Mouse (Mus musculus): Measurements from ENCODE around the gene Zc3h12c.

Gene Zc3h12c

DNA sequence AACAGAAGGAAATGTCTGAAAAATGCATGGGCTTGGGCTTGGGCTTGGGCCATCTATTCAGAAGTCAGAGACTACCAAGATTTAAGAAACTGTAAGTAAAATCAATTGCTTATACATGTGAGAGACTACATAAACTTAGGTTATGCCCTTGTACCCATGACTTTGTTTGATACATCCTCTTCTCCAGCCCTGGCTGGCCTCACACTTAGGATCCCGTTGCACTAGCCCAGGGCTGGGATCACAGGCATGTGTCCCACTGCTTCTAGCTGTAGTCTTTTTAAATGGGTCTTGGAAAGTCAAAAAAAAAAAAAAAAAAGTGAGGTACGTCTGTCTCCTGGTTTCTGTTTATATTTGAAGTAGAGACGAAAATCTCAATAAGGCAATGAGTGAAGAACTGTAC is 1.3 kb downstream of the Zc3h12c start:
- DNase-seq (ENCODE audit: inconsistent ontology term), result no peak

DNA sequence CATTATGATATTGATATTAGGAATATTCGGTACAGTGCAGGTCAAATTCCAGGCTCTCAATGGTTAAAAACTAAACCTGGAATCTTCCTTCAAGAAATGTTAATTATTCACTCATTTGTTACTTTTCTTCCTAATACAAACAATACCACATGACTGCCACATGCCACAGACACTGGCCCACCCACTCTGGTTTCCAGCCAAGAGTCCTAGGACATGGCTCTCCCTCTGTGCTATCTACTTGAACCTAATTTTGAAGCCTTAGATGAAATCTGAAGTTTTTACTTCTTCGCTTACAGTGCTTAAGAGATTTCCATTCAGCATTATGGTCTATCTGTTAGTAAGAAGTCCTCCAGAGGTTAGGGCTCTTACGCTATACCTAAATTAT is 2.7 kb downstream of the Zc3h12c start:
- DNase-seq (ENCODE audit: inconsistent ontology term), result no peak

DNA sequence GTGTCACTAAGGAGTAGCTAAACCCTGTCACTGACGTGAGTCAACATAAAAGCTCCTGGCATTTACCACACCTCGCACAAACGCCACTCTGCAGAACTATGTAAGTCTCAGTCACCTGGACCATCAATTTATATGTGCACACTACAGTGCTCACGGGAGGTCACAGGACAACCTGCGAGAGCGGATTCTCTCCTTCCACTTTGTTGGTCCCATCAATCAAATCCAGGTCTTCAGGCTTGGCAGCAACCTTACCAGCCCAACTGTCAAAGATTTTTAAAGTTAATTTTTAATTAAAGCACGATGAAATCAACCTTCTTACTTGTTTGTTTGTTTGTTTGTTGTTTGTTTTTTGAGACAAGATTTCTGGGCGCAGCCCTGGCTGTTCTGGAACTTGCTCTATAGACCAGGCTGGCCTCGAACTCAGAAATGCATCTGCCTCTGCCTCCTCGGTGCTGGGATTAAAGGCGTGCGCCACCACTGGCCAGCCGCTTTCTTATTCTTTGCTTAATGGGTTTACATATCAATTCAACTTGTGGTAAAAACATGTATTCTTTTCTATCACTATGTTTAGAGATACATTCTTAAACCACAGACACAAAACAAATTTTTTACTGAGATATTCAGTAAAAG is 3.2 kb downstream of the Zc3h12c start:
- no peak for DNase-seq (ENCODE audit: inconsistent ontology term)

DNA sequence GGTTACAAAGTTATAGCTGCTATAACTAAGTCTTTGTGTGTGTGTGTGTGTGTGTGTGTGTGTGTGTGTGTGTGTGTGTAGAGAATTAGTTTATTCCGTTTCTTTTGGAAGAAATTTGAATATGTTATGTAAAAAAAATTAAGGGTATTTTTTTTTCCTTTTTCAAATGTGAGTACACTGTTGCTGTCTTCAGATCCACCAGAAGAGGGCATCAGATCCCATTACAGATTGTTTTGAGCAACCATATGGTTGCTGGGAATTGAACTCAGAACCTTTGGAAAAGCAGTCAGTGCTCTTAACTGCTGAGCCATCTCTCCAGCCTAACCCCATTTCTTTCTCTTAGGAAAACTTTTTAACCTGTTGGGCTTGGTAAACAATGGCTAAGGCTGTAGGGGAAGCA is 7.9 kb downstream of the Zc3h12c start:
- no peak for DNase-seq (ENCODE audit: inconsistent ontology term)

DNA sequence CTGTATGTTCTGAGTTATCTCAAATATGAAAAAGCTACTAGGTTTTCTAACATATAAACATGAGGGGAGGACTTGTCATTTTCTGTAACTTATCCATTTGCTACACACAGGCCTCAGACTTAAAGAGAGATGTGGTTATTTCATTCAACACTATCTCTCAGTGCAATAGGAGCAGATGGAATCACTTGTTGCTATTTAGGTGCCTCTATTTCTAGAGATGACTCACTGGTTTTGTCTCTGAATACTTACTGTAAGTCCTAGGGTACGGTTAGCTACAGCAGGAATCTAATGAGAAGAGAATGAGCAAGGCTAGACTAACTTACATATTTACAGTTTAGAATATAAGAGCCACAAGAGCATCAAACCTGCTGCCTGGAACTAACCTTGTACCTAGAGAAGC is 9.8 kb downstream of the Zc3h12c start:
- no peak for DNase-seq (ENCODE audit: inconsistent ontology term)

DNA sequence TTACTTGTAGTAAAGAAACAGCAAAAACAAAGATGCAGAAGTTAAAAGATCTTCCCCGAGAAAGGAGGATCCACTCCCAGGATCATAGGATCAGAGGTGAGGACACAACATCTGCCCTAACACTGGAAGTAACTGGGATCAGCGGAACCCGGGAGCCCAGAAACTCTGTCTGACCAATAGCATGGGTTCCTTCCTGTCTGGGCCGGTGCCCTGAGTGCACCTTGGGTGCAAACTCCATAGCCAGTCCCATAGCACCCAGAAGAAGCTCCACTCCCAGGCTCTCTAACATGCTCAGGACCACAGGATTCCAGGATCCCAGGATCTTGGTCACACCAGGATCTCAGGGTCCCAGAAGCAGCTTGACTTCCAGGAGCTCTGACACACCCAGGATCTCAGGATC is 13.0 kb downstream of the Zc3h12c start:
- no peak for DNase-seq (ENCODE audit: inconsistent ontology term)

DNA sequence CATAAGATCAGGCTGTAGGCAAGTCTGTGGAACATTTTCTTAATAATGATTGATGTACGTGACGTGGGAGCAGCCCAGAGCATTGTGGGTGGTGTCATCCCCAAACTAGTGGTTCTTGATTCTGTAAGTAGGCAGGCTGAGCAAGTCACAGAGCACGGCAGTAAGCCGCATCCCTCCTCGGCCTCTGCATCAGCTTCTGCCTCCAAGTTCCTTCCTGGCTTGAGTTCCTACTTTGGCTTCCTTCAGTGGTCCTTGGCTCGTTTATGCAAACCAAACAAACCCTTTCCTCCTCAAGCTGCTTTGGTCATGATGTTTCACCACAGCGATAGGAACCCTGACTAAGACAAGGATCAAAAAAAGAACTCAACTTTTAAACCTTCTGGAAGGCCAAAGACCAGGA is 14.1 kb downstream of the Zc3h12c start:
- no peak for DNase-seq (ENCODE audit: inconsistent ontology term)

DNA sequence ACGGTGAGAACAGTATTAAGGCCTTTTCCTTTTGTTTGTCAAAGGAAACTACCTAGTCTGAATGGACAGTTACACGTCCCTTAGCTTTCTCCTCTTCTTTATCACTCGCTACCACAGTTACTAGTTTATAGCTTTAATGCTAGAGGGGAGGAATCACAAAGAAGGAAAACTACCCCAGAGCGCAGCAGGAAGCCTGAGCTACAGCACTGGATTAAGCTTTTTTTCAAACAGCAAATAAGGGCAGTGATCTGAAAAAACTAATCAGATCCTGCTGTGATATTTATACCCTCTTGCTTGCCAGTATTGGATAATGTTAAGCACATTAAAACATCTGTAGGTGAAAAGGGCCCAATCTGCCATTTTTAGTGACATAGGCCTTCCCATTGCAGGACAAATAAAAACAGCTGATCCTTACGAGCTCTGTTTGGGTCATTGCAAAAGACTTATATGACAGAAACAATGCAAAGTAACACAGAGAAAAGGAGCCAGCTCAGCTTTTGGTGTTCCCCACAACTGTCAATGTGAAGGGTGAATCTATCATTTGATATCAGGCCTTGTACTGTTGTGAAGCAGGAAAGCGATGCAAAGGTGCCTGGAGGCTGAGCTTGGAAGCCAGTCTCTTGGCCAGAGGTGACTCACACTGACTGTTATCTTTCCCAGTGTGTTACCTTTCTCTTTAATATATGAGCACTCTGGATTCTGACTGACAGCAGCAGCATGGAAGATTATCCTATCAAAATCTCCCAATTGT is 16.1 kb downstream of the Zc3h12c start:
- DNase-seq (ENCODE audit: inconsistent ontology term), result no peak

DNA sequence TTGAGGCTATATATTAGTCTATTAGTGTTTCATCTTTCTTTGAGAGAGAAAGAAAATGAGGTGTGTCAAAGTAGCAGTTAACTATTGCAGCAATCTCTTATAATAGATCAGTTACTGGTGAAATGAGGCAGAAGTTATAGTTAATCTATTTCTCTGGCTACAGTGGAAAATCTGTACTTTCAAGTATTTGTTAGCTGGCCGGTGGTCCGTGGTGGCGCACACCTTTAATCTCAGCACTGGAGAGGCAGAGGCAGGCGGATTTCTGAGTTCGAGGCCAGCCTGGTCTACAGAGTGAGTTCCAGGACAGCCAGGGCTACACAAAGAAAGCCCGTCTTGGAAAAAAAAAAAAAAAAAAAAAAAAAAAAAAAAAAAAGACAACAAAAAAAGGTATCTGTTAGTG is 18.6 kb downstream of the Zc3h12c start:
- DNase-seq (ENCODE audit: inconsistent ontology term), result no peak

DNA sequence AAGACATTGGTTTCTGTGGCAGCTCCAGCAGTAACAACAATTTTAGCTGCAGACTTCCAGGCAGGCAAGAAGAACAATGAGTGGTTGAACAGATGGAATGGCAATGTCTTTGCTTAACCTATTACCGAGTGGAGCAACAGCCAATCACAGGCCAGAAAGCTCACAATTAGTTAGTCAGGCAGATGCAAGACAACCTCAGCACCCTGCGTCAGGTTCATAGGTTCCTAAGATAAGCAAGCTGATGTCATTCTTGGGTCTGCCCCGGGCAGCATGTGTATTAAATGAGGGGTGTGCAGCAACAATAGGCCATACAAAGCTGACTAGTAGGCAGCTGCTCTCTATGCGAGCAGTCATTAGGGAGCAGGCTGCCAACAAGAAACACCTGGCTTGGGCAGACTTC is 19.1 kb downstream of the Zc3h12c start:
- peak; percentile 75 for DNase-seq (ENCODE audit: inconsistent ontology term)

DNA sequence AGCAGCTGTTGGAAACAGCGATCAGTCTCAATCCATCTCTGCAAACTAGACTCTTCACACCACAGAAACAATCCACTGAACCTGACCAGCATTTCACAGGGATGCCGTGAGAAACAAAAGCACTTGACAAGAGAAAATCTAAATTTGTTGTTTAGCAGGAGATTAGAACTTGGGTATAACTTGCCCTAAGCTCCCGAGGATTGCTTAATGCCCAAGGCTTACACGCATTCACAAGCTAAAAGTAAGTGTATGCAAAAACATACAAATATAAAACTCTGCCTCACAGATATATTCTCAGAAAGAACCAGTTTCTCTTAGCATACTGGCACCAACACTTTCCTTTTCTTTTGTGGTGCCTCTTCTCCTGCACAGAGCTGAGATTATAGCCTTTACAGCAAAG is 19.5 kb downstream of the Zc3h12c start:
- DNase-seq (ENCODE audit: inconsistent ontology term), result peak; percentile 25

DNA sequence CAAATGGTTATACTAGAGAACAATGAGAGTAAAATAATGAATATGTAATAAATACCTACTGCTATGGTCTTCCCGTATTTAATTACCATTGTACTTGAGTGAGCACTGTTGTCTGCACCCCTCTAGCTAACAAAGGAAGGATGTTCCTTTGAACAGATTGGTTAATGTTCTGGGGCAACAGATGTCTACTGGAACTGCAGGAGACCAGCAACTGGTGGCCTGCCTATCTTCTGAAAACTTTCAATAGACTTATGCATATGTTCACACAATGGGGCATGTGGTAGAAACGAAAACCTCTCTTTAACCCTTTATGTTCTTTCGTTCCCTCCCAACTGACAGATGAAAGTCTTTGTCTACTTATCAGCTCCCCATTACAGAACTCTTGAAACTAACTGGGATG is 20.1 kb downstream of the Zc3h12c start:
- DNase-seq (ENCODE audit: inconsistent ontology term), result peak; percentile 38

DNA sequence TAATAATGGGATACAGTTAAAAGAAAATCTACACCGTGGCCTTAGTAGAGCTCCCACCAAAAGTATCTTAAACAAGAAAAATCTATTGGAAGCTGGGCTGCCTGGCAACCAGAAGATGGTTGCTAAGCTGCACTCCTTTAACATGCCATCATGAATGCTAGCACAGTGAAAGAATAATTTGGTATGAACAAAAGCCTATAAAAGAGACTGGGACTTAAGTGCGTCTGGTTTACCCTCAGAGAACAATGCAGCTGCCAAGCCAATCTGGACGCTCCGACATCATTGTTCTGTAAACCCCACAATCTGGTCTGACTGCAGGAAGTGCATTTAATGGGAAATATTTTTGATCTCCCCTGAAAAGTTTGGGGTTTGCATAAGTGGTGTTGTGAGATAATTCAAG is 22.1 kb downstream of the Zc3h12c start:
- DNase-seq (ENCODE audit: inconsistent ontology term), result peak; percentile 36

DNA sequence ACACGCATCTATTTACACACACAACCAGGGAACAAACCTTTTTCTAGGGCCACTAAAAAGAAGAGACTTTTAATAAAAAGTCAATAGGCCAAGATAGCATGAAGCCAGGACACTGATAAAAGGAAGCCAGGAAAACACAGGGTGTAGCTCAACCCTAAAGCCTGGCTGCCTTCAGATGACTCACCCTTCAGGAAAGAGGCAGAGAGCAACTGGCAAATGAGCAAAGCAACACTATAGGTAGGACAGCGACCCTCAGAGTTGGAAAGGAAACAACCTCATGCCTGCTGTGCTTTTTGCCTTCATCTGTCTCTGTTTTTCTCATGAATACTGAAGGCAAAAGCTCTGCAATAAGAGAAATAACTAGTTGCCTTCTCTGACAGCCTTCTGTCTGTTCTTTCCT is 35.6 kb downstream of the Zc3h12c start:
- no peak for DNase-seq (ENCODE audit: inconsistent ontology term)

DNA sequence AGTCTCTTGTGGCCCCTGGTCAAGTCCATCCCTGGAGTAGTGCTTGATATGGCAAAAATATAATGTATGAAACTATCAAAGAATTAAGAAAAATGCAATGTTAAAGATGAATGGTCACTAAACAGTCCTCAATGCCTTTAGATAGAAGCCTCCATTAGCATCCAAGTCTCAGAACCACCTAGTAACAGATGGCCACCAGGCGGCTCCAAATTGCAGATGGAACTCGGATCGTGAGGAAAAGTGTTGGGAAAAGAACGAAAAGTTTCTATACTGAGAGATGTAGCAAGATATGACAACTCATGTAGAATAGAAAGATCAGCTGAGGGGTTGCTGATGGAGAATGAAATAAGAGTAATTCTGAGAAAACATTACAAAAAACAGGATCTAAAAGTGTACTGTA is 38.0 kb downstream of the Zc3h12c start:
- DNase-seq (ENCODE audit: inconsistent ontology term), result no peak

DNA sequence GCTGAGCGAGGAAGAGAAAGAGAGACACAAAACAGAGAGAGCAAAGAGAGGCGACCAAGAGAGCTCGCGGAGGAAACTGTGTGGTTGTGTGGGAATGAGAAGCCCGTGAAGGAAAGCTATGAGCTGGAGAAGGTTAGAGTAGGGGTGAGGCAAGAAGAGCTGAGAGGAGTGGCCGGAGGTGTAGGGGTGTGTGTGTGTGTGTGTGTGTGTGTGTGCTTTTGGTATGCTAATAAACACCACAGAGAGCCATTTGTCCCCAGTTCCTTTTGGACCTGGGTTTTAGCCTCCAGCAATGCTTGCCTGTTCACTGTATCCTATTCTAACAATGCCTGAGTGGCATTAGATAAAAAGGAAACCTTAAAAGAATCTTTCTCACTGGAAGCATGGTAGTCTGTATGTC is 43.1 kb downstream of the Zc3h12c start:
- DNase-seq (ENCODE audit: inconsistent ontology term), result no peak

DNA sequence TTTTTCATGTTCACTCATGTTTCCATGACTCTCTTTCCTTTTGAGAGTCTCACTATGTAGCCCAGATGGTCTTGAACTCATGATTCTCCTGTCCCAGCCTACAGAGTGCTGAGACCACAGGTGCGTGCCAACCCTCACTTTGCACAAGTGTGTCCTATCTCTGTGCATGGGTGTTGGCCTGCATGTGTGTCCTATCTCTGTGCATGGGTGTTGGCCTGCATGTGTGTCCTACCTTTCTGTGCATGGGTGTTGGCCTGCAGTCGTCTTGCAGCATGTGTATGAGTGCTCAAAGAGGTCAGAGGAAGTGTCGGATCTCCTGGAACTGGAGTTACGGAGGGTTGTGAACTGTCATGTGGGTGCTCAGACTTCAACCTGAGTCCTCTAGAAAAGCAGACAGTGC is 49.2 kb downstream of the Zc3h12c start:
- DNase-seq (ENCODE audit: inconsistent ontology term), result no peak

DNA sequence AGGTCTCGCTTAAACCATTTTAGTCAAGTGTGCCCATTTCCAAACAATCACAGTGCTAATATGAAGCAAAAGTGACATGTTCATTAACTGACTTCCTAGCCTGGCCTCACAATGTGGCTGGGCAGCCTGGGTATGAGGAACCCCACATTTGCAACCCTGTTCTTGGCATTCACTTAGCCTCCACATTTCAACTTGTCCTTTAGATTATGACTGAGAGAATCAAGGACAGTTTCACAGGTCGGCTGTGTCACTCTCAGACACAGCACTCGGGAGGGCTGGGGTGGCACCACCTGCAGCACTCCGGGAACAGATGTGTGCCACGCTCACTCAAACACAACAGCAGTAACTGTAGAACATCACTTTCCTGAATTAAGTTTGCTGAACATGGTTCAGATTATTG is 55.3 kb downstream of the Zc3h12c start:
- DNase-seq (ENCODE audit: inconsistent ontology term), result no peak

DNA sequence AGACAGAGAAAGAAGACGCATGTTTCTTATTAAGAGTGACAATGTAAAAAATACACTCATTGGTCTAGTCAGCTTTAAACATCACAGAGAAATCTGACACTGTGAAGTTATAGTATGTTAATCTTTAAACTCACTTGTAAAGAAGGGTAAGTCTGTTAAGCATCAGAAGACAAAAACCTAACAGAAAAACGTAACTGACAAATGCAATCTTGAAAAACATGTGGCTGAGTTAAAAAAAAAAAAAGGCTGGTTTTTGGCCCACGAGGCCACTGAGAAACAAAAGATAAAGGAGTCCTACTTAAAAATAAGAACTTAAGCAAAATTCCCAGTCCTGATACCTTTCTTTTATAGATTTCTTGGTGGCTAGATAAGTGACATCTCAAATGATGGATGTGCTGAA is 57.6 kb downstream of the Zc3h12c start:
- no peak for DNase-seq (ENCODE audit: inconsistent ontology term)

DNA sequence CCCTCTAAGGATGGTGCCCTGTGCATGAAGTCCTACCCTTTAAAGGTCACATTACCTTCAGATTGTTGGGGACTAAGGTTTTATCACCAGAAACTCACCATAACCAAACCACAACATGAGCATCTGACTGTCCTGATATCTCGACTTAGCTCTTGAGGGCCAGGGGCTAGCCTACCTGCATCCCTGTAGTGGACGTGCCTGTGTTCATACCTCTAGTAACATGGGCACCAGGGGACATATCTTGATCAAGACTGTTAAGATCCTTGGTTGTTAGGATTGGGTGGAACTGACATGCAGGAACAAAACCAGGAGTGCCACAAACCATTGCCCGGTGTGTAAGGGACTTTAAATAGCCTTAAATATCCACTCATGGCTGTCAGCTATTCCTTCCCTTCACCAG is 61.2 kb downstream of the Zc3h12c start:
- no peak for DNase-seq (ENCODE audit: inconsistent ontology term)

DNA sequence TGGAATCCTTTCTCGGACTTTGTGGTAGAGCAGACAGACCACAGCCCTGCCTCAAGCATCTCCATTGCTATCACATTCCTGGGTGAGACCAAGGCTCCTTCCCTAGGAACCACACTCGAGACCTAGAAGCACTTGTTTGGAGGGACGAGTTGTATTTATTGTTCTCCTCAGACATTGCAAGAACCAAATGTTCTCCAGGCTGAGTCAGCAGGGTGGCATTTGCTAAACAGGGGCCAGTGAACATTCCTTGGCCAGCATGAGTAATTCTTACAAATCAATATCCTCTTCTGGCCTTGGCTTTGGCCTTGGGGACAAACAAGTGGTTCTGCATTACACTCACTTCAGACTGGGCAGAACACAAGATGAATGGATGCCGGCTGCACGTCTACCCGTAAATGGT is 62.9 kb downstream of the Zc3h12c start:
- peak; percentile 81 for DNase-seq (ENCODE audit: inconsistent ontology term)

DNA sequence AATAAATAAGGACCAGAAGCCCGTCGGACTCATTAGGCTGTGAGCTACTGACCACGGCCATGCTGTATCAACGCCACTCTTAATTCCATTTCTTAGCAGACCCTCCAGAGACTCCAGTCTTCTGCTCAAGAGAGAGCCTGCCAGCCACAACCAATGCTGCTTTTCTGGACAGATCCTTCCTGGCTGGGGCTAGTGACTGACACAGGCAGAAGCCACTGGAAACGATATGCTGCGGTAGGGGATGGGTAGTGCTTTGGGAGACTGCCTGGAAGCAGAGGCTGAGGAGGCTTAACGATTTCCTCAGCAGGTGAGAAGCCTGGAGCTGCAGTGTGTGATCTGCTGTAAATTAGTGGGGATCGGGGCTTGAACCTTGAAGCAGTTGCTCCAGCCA is 64.2 kb downstream of the Zc3h12c start:
- DNase-seq (ENCODE audit: inconsistent ontology term), result no peak

DNA sequence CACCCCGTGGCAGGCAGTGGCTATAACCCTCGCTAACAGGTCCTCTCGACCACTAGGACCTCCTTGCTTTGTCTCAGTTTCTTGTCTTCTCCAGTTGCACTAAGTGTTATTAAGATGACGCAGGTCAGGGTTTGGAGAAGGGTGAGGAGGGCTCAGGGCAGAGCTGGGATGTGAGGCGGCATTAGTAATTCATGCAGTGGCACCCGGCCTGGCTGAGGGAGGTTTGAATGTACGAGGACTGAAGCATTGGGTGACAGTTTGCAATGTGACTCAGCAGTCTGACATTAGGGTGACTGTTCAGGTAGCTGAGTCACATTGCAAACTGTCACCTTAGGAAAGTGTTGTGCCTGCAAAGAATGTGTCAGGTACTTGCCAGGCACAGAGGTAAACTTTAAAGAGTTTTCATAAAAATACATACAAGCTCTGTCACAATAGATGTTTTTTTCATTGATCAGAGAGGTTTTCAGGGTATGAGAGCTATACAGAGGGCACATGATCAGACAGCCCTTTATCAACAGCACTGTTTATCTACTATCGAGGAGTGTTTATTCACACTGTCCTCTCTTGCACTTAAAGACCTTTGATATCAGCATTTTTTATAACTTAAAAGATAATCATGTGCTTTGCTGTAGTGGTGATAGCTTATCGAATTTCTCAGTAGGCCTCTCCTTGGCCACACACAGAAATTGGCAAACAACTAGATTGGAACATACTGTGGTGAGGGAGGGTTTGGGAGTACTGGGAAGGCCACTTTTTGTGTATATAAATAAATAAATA is 64.7 kb downstream of the Zc3h12c start:
- DNase-seq (ENCODE audit: inconsistent ontology term), result no peak
